Mouse (Mus musculus) limb, embryonic 15.5 days (tissue): ENCODE measurements around the gene Gramd1b. TPM values are rescaled to one million over a fixed set of nuclear protein-coding genes. Genes with fewer than 3 reads are reported as not detected.

Source experiments
- ATAC-seq: fragments of 200-750 bp; cut with Nextera tagmentation; 2 replicates; pipeline ENCODE4 v1.8.0; 2017; ENCODE audit warnings: low read depth, moderate TSS enrichment; ENCODE audit not compliant: insufficient number of reproducible peaks, low FRiP score, low TSS enrichment
- H3K27ac ChIP-seq: fragments of 300-500 bp; sonication (generic); 2 replicates; pipeline ENCODE4 v1.5.1; 2015; ENCODE audit warnings: moderate library complexity, mild to moderate bottlenecking, inconsistent platforms
- H3K27me3 ChIP-seq: fragments of 300-500 bp; sonication (generic); 2 replicates; pipeline ENCODE4 v1.6.1; 2015; ENCODE audit warnings: inconsistent platforms
- H3K36me3 ChIP-seq: fragments of 300-500 bp; sonication (generic); 2 replicates; pipeline ENCODE4 v1.6.1; 2015; ENCODE audit warnings: inconsistent platforms
- H3K4me1 ChIP-seq: fragments of 300-500 bp; sonication (generic); 2 replicates; pipeline ENCODE4 v1.6.1; 2015; ENCODE audit warnings: inconsistent platforms
- H3K4me2 ChIP-seq: fragments of 300-500 bp; sonication (generic); 2 replicates; pipeline ENCODE4 v1.6.1; 2015; ENCODE audit warnings: mild to moderate bottlenecking, inconsistent platforms
- H3K4me3 ChIP-seq: fragments of 300-500 bp; sonication (generic); 2 replicates; pipeline ENCODE4 v1.5.1; 2015; ENCODE audit warnings: mild to moderate bottlenecking, inconsistent platforms
- H3K9ac ChIP-seq: fragments of 300-500 bp; sonication (generic); 2 replicates; pipeline ENCODE4 v1.6.1; 2015; ENCODE audit warnings: inconsistent platforms
- H3K9me3 ChIP-seq: fragments of 300-500 bp; sonication (generic); 2 replicates; pipeline ENCODE4 v1.6.1; 2016; ENCODE audit warnings: inconsistent platforms
- WGBS: fragments of 180-500 bp; shearing (Covaris S2); methylation state at CpG from one replicate; pipeline ENCODE4 v1.1.7; 2015; 5-methylcytosine and 5-hydroxymethylcytosine counted together
- polyA plus RNA-seq: library from polyadenylated mRNA; unstranded; fragments of >200 nt; fragmentation: Nextera tagmentation; extraction: Ambion mirVana; gene quantifications from 2 replicates; pipeline ENCODE4 v1.2.1, GENCODE M21; 2015

The Gramd1b gene
- polyA plus RNA-seq, 1 experiment from 2014 or later = 3.2 TPM

DNA sequence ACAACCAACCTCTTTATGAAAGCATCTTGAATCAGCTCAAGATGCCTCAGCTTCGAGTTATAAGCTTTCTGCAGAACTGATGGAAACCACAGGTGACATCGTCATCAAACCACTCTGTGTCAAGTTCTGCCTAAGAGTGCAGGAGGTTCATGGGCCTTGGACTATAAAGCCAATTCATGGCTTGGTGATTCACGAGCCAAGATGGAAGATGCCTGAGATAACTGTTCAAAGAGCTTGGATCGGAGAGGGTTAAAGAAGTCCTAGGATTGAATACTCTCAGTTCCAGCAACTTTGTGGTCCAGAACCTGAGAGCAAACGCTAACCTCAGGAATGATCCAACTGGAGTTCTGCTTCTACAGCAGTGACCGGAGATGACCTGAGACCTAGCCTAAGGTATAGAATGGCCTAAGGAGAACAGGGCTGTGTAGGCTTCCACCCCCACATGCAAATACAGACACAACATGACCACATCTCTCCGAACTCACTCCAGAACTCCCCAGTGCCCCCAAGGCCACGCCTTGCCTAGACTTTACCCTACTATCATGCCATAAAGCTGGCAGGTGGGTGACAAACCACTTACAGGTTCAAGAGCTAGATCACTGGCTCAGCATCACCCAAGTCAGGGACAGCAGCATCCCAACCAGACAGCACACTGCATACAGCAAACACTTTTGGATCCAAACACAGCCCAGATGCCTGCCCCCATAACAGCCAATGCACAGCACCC lies 141.4 kb downstream of the Gramd1b start:
- Histone ChIP-seq H3K36me3 (no peaks in the 10 kb centered on the region), H3K4me2 (no peak overlapping the region), H3K4me1 (peaks cover 18% of the 10 kb centered on the region), H3K27ac (no peak overlapping the region), H3K4me3 (no peak overlapping the region), H3K27me3 (no peaks in the 10 kb centered on the region), H3K9me3 (no peaks in the 10 kb centered on the region), H3K9ac (no peak overlapping the region)
- ATAC-seq = no peak
- 83% methylated on average over 8 of the region's 8 CpGs for WGBS

DNA sequence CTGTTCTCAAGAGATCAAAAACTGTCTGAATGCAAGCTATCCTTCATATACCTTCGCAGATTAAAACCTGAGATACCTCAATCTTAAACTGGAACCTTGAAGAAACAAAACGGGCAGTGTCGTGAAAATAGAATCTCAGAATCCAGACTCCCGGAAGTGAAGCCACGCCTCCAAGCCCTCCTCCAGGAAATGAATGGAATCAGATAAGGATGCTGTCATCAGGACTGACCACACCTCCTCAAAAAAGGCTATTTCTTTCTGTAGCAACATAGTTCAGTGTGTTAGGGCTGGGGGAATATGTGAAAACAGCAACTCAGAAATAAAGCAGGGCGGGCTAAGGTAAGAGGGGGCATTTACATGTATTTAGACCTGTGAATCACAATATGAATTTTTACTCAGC lies 142.0 kb downstream of the Gramd1b start:
- 81% methylated on average over 6 of the region's 6 CpGs for WGBS
- no peak overlapping the region for H3K27ac ChIP-seq
- no peaks in the 10 kb centered on the region for H3K36me3 ChIP-seq
- H3K9me3 ChIP-seq = no peaks in the 10 kb centered on the region
- no peak overlapping the region for H3K4me2 ChIP-seq
- H3K9ac ChIP-seq = no peak overlapping the region
- ATAC-seq = no peak
- no peak overlapping the region for H3K4me3 ChIP-seq
- H3K4me1 ChIP-seq = peaks cover 18% of the 10 kb centered on the region
- no peaks in the 10 kb centered on the region for H3K27me3 ChIP-seq

GRCm38 (mm10) chr9:40384781-40385180 lies 146.4 kb downstream of the Gramd1b start:
- ATAC-seq = no peak
- 90% methylated on average over 5 of the region's 5 CpGs for WGBS
- H3K9ac ChIP-seq = no peak overlapping the region

GRCm38 (mm10) chr9:40382508-40382907 lies 148.7 kb downstream of the Gramd1b start:
- no peaks in the 10 kb centered on the region for H3K36me3 ChIP-seq
- no peak for ATAC-seq
- H3K4me2 ChIP-seq = no peak overlapping the region
- no peaks in the 10 kb centered on the region for H3K27me3 ChIP-seq
- H3K27ac ChIP-seq = no peak overlapping the region
- H3K4me1 ChIP-seq = 0 out of 2 replicates have a peak, but pooled peaks cover 5% of the 10 kb centered on the region
- no peaks in the 10 kb centered on the region for H3K9me3 ChIP-seq
- no peak overlapping the region for H3K9ac ChIP-seq
- no peak overlapping the region for H3K4me3 ChIP-seq
- WGBS = 57% methylated on average over 3 of the region's 3 CpGs

More at GRCm38 (mm10) chr9:40384781-40385180, 146.4 kb downstream of the Gramd1b start:
- no peak overlapping the region for H3K27ac ChIP-seq
- H3K4me3 ChIP-seq = no peak overlapping the region
- 0 out of 2 replicates have a peak, but pooled peaks cover 5% of the 10 kb centered on the region for H3K4me1 ChIP-seq
- H3K36me3 ChIP-seq = no peaks in the 10 kb centered on the region
- H3K27me3 ChIP-seq = no peaks in the 10 kb centered on the region
- no peak overlapping the region for H3K4me2 ChIP-seq
- H3K9me3 ChIP-seq = no peaks in the 10 kb centered on the region

- no peaks in the 10 kb centered on the region for H3K27me3 ChIP-seq
- H3K27ac ChIP-seq = no peak overlapping the region
- H3K4me1 ChIP-seq = 0 out of 2 replicates have a peak, but pooled peaks cover 7% of the 10 kb centered on the region
- H3K4me3 ChIP-seq = no peak overlapping the region
- H3K36me3 ChIP-seq = no peaks in the 10 kb centered on the region
- ATAC-seq = 0 out of 2 replicates have a peak, but pooled peaks have one; percentile 52
- 21% methylated on average over 15 of the region's 15 CpGs for WGBS
- H3K4me2 ChIP-seq = no peak overlapping the region
- no peak overlapping the region for H3K9ac ChIP-seq
- no peaks in the 10 kb centered on the region for H3K9me3 ChIP-seq
Measured at GRCm38 (mm10) chr9:40381416-40382411, 149.5 kb downstream of the Gramd1b start.

GRCm38 (mm10) chr9:40376711-40377410 lies 154.3 kb downstream of the Gramd1b start:
- Histone ChIP-seq H3K4me1 (peaks cover 11% of the 10 kb centered on the region), H3K27ac (no peak overlapping the region), H3K9me3 (no peaks in the 10 kb centered on the region), H3K4me2 (no peak overlapping the region), H3K9ac (no peak overlapping the region), H3K27me3 (no peaks in the 10 kb centered on the region), H3K4me3 (no peak overlapping the region), H3K36me3 (no peaks in the 10 kb centered on the region)
- no peak for ATAC-seq
- 75% methylated on average over 9 of the region's 9 CpGs for WGBS

DNA sequence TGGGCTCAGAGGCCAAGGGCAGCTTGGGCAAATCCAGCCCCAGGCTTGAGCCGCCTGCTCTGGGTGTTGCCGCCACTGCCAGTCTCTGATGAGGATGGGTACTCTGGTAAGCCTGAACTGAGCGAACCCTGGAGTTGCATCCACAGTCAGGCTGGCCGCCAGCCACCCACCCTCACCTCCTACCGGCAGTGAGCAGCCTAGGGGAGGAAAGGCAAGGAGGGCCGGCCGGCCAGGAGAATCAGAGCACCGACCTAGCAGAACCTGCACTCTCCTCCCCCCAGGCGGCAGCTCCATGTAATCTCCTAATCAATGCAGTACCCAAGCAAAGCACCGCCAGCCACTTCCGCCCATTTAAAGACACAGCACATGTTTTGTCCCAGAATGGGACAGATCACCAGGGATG lies 155.0 kb downstream of the Gramd1b start:
- peak overlapping the region; percentile 21 for H3K4me3 ChIP-seq
- no peaks in the 10 kb centered on the region for H3K27me3 ChIP-seq
- peak; percentile 55; the same call in 1 of the 2 replicates for ATAC-seq
- no peak overlapping the region for H3K9ac ChIP-seq
- H3K9me3 ChIP-seq = no peaks in the 10 kb centered on the region
- 13% methylated on average over 11 of the region's 11 CpGs for WGBS
- H3K4me2 ChIP-seq = peak overlapping the region; percentile 22; the same call in 1 of the 2 replicates
- no peak overlapping the region for H3K27ac ChIP-seq
- peaks cover 11% of the 10 kb centered on the region for H3K4me1 ChIP-seq
- no peaks in the 10 kb centered on the region for H3K36me3 ChIP-seq

DNA sequence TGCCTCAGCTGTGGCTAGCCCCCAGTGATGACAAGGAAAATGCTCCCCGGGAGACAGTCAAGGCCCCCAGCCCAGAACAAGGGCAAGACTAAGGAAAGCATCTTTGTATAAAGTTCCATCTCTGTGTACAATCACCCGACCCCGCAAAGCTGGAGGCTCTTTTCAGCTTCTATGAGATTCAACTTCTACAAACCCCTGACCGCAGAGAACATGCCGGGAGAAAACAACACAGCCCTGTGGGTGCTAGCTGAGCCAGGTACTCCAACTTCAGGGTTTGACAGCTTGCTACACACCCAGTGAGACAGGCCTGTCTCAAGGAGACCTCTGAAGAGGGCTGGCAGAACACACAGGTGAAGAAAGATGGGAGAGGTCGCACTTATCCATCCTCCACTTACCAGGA lies 155.7 kb downstream of the Gramd1b start:
- no peak overlapping the region for H3K4me3 ChIP-seq
- no peaks in the 10 kb centered on the region for H3K36me3 ChIP-seq
- 75% methylated on average over 6 of the region's 6 CpGs for WGBS
- no peak for ATAC-seq
- H3K9me3 ChIP-seq = no peaks in the 10 kb centered on the region
- H3K27me3 ChIP-seq = no peaks in the 10 kb centered on the region
- no peak overlapping the region for H3K9ac ChIP-seq
- H3K4me2 ChIP-seq = no peak overlapping the region
- H3K27ac ChIP-seq = no peak overlapping the region
- peaks cover 11% of the 10 kb centered on the region for H3K4me1 ChIP-seq

GRCm38 (mm10) chr9:40374992-40375391 lies 156.2 kb downstream of the Gramd1b start:
- H3K9ac ChIP-seq = no peak overlapping the region
- no peak for ATAC-seq
- no peaks in the 10 kb centered on the region for H3K9me3 ChIP-seq
- no peak overlapping the region for H3K4me2 ChIP-seq
- H3K4me3 ChIP-seq = no peak overlapping the region
- no peaks in the 10 kb centered on the region for H3K27me3 ChIP-seq
- no peaks in the 10 kb centered on the region for H3K36me3 ChIP-seq
- peaks cover 11% of the 10 kb centered on the region for H3K4me1 ChIP-seq
- 61% methylated on average over 2 of the region's 5 CpGs for WGBS
- no peak overlapping the region for H3K27ac ChIP-seq

DNA sequence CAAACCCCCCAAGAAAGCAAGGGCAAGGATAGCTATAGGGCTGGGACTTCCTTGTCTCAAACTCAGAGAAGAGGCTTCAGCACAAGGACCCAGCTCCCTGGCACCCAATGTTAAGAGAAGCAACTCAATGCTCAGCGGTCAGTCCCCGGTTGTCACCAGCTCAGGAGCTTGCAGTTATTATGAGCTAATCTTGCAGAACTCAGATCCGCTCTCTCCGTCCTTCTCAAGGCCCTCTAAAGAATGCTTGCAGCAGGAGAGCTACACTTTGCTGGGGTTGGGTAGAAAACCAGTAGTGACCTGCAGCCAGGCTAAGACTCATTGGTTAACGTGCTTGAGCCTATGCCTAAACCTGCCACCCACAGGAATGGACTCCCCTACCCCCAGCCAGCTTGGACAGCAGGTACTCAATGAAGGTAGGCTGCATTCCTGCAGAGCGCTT lies 156.6 kb downstream of the Gramd1b start:
- no peak overlapping the region for H3K4me2 ChIP-seq
- H3K36me3 ChIP-seq = no peaks in the 10 kb centered on the region
- H3K9ac ChIP-seq = no peak overlapping the region
- H3K27ac ChIP-seq = no peak overlapping the region
- H3K27me3 ChIP-seq = no peaks in the 10 kb centered on the region
- no peaks in the 10 kb centered on the region for H3K9me3 ChIP-seq
- ATAC-seq = no peak
- no peak overlapping the region for H3K4me3 ChIP-seq
- WGBS = 77% methylated on average over 6 of the region's 6 CpGs
- H3K4me1 ChIP-seq = peaks cover 11% of the 10 kb centered on the region

- Histone ChIP-seq H3K27me3 (no peaks in the 10 kb centered on the region), H3K4me3 (no peak overlapping the region), H3K4me1 (peaks cover 11% of the 10 kb centered on the region), H3K36me3 (no peaks in the 10 kb centered on the region), H3K9ac (no peak overlapping the region), H3K9me3 (no peaks in the 10 kb centered on the region), H3K4me2 (no peak overlapping the region), H3K27ac (no peak overlapping the region)
- WGBS = 86% methylated on average over 11 of the region's 11 CpGs
- ATAC-seq = no peak
Measured at GRCm38 (mm10) chr9:40374052-40374451, 157.1 kb downstream of the Gramd1b start.
